Mouse (Mus musculus) megakaryocyte, embryonic 14.5 days (primary cell): Measurements from ENCODE around the gene Mcu. TPM values are rescaled to one million over a fixed set of nuclear protein-coding genes. Genes with fewer than 3 reads are reported as not detected.

Source experiments
- H3K27me3 ChIP-seq: replicated peaks from 2 replicates; pipeline ENCODE3; 2012; ENCODE audit warnings: inconsistent platforms
- H3K36me3 ChIP-seq: replicated peaks from 2 replicates; pipeline ENCODE3; 2012; ENCODE audit warnings: low read length, inconsistent platforms, mixed read lengths
- H3K4me1 ChIP-seq: 2 replicates; pipeline ENCODE4 v1.6.1; 2012; ENCODE audit warnings: inconsistent platforms
- H3K4me3 ChIP-seq: replicated peaks from 2 replicates; pipeline ENCODE3; 2012; ENCODE audit warnings: moderate library complexity, mild to moderate bottlenecking, inconsistent platforms
- H3K9me3 ChIP-seq: 2 replicates; pipeline ENCODE4 v1.6.1; 2012; ENCODE audit warnings: inconsistent platforms
- FLI1 ChIP-seq: IDR thresholded peaks from 2 replicates; pipeline ENCODE4 v1.6.1; 2012; ENCODE audit warnings: low read length, inconsistent platforms, mixed read lengths
- GATA1 ChIP-seq: IDR thresholded peaks from 3 replicates; pipeline ENCODE4 v1.6.1; 2012; ENCODE audit warnings: mixed read lengths, low read length, inconsistent platforms, borderline replicate concordance
- polyA plus RNA-seq: library from polyadenylated mRNA; stranded (reverse); fragments of >175 nt; gene quantifications from 2 replicates; pipeline ENCODE4 v1.2.3, GENCODE M21; 2012; ENCODE audit warnings: low replicate concordance; ENCODE audit not compliant: insufficient read depth

Gene Mcu
- polyA plus RNA-seq, 1 experiment, result 38.7 TPM

DNA sequence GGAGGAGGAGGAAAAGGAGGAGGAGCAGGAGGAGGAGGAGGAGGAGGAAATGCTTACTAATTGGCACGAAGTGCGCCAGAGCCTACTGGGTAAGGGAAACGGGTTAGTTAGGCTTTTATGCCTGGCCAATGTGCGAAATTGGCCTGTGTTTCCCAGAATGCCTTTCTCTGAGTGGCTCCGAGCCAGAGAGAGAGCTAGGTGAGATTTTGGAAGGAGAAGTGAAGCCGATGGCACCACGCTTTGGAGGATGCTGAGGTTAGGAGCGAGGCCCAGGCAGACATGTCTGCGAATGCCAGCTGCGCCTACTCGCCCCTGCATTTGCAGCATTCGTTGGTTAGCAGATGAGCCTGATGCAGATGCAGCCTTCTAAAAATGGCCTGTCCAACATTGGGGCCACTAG, 156.7 kb downstream of the Mcu start:
- Histone ChIP-seq H3K36me3 (peaks cover 96% of the 10 kb centered on the region), H3K27me3 (no peaks in the 10 kb centered on the region), H3K4me1 (peaks cover 18% of the 10 kb centered on the region; the same call in 1 of the 2 replicates), H3K9me3 (no peaks in the 10 kb centered on the region), H3K4me3 (no peak overlapping the region)
- TF ChIP-seq GATA1 (no peak), FLI1 (no peak)

DNA sequence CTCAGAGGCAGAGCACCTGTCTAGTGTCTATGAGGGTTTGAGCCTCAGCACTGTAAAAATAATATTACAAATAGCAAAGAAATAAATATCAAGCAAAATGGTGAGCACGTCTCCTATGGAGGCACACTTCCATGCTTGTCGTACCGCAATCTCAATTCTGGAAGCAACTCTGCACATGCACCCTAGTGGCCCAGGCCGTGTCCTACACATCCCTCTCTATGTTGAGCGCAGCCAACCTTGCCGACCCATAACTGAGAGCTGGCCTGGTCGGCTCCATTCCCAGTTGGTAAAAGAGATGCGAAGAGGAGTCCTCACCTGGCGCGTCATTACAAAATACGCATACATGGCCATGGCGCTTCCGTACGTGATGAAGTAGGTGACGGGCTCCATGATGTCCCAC, 161.9 kb downstream of the Mcu start:
- no peak for TF ChIP-seq FLI1
- TF ChIP-seq GATA1, result no peak
- Histone ChIP-seq H3K27me3 (no peaks in the 10 kb centered on the region), H3K4me3 (no peak overlapping the region), H3K36me3 (peaks cover 99% of the 10 kb centered on the region), H3K4me1 (peaks cover 18% of the 10 kb centered on the region), H3K9me3 (no peaks in the 10 kb centered on the region)

DNA sequence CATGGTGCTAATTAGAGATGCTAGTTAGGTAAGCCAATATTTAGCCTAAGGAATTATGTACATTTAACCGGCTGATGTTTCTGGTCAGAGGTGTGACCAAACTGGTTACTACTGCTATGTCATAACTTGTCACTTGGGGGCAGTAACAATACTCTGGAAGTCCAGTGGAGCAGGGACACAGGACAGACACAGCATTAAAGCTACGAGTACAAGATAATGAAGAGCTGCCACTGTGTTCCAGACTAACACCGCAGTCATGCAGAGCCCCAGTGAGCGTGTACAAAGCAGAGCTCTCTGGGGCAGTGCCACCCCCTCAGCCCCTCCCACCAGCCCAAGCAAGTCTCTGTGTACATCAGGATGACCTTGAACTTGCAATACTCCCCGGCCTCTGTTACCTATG, 164.7 kb downstream of the Mcu start:
- Histone ChIP-seq H3K9me3 (no peaks in the 10 kb centered on the region), H3K36me3 (peaks cover 96% of the 10 kb centered on the region), H3K4me3 (no peak overlapping the region), H3K27me3 (no peaks in the 10 kb centered on the region), H3K4me1 (peaks cover 43% of the 10 kb centered on the region)
- no peak for TF ChIP-seq GATA1
- TF ChIP-seq FLI1, result no peak

GRCm38 (mm10) chr10:59447546-59447945, 168.9 kb downstream of the Mcu start:
- peaks cover 74% of the 10 kb centered on the region for H3K36me3 ChIP-seq
- no peak overlapping the region for H3K4me3 ChIP-seq
- TF ChIP-seq FLI1, result no peak
- no peak for TF ChIP-seq GATA1
- no peaks in the 10 kb centered on the region for H3K9me3 ChIP-seq
- no peaks in the 10 kb centered on the region for H3K27me3 ChIP-seq
- H3K4me1 ChIP-seq, result peaks cover 75% of the 10 kb centered on the region

DNA sequence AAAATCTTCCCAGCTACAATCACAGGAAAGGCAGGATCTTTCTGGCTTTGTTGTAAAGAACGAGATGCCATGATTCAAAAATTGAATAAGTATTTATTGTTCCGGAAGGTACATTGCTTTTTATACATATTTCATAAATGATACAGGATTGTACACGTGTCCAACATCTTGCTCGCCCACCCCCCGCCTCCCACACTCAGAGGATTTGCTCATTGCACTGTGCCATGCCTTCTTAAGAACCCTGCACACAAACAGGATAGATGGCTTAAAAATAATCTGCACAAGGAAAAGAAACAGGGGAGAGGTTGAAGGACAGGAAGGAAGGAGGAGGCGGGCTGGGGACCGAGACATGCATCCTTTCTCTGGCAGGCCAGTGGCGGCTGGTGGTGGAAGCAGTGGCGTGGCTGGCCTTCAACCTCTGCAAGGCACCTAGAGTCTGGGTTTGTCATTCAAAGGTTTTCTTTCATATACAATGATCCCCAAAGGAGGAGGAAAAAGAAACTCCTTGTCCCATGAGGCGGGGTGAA, 169.5 kb downstream of the Mcu start:
- Histone ChIP-seq H3K36me3 (peaks cover 70% of the 10 kb centered on the region), H3K9me3 (no peaks in the 10 kb centered on the region), H3K27me3 (no peaks in the 10 kb centered on the region), H3K4me3 (peak overlapping the region; percentile 43), H3K4me1 (peaks cover 76% of the 10 kb centered on the region)
- TF ChIP-seq GATA1 (no peak), FLI1 (no peak)

DNA sequence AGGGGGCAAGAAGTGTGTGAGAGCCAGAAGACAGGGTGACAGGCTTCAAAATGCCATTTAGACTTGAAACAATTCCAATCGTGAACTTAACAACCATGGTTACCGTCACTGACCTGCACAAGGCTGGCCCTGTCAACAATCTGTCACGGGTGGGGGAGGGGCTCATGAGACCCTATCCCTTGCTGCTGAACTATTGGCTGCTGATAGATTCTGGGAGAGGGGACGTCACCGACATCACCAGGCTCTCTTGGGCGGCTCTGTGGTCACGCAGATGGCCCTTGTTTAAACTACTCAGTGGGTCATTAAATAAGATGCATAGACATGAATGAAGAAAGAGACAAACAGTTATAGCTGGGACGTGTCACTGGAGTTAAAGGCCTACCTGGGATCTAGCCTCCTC, 171.9 kb downstream of the Mcu start:
- Histone ChIP-seq H3K36me3 (peaks cover 46% of the 10 kb centered on the region), H3K27me3 (no peaks in the 10 kb centered on the region), H3K9me3 (no peaks in the 10 kb centered on the region), H3K4me3 (no peak overlapping the region), H3K4me1 (peaks cover 86% of the 10 kb centered on the region)
- no peak for TF ChIP-seq FLI1
- no peak for TF ChIP-seq GATA1

- H3K36me3 ChIP-seq, result peaks cover 42% of the 10 kb centered on the region
- no peak overlapping the region for H3K4me3 ChIP-seq
- H3K4me1 ChIP-seq, result peaks cover 86% of the 10 kb centered on the region
- TF ChIP-seq GATA1 (no peak), FLI1 (no peak)
- no peaks in the 10 kb centered on the region for H3K9me3 ChIP-seq
- H3K27me3 ChIP-seq, result no peaks in the 10 kb centered on the region
These were observed 172.4 kb downstream of the Mcu start for GRCm38 (mm10) chr10:59444106-59444505.

DNA sequence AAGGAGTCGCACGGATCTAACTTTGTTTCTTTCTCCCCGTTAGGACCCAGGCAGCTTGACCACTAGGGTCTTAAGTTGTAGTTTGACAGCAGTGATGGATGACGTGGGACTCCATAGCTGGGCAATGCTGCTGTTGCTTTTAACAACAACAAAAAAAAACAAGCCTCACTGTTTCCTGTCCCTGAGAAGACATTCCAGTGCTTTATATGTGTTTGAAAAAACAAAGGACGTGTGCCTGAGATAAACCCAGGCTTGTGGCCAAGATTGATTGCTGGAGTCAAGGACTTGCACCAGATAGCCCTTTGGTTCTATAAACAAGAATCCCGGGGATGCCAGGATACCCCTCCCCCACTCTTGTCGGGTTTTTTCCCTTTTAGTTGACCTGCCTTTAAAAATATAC, 173.3 kb downstream of the Mcu start:
- Histone ChIP-seq H3K36me3 (peaks cover 38% of the 10 kb centered on the region), H3K4me3 (peak overlapping the region; percentile 48), H3K4me1 (peaks cover 85% of the 10 kb centered on the region), H3K9me3 (no peaks in the 10 kb centered on the region), H3K27me3 (no peaks in the 10 kb centered on the region)
- no peak for TF ChIP-seq FLI1
- TF ChIP-seq GATA1, result no peak

- H3K36me3 ChIP-seq, result peaks cover 33% of the 10 kb centered on the region
- no peaks in the 10 kb centered on the region for H3K9me3 ChIP-seq
- TF ChIP-seq GATA1 (no peak), FLI1 (no peak)
- no peak within 1 kb of the TSS for H3K4me3 ChIP-seq
- no peaks in the 10 kb centered on the region for H3K27me3 ChIP-seq
- peaks cover 70% of the 10 kb centered on the region for H3K4me1 ChIP-seq
These were observed 174.8 kb downstream of the Mcu start, which contains the start of gene Oit3 for GRCm38 (mm10) chr10:59441735-59442134. Gene Oit3 (minus strand): TSS chr10:59441778.

GRCm38 (mm10) chr10:59440177-59440576, 176.3 kb downstream of the Mcu start:
- no peak for TF ChIP-seq FLI1
- no peak for TF ChIP-seq GATA1

More at GRCm38 (mm10) chr10:59440177-59440576, 176.3 kb downstream of the Mcu start:
- peaks cover 56% of the 10 kb centered on the region for H3K4me1 ChIP-seq
- peaks cover 24% of the 10 kb centered on the region for H3K36me3 ChIP-seq
- no peak overlapping the region for H3K4me3 ChIP-seq
- no peaks in the 10 kb centered on the region for H3K9me3 ChIP-seq
- H3K27me3 ChIP-seq, result no peaks in the 10 kb centered on the region
